Mouse (Mus musculus): ENCODE measurements around the gene Gtf3c5.

Gene Gtf3c5

GRCm38 (mm10) chr2:28585730-28586129 is 2.2 kb upstream of the Gtf3c5 start:
- in situ Hi-C loops (cut with MboI; ENCODE audit: low pct_unique_long_range_greater_than_20kb in 1 of 2, low sequenced_read_pairs in 2 of 2, unreplicated experiment in 1 of 2): no loop called here

- in situ Hi-C loops (cut with MboI; ENCODE audit: low pct_unique_long_range_greater_than_20kb in 1 of 2, low sequenced_read_pairs in 2 of 2, unreplicated experiment in 1 of 2): no loop called here
Measured at GRCm38 (mm10) chr2:28585043-28585571, 1.6 kb upstream of the Gtf3c5 start.

- in situ Hi-C loops (cut with MboI; ENCODE audit: low pct_unique_long_range_greater_than_20kb in 1 of 2, low sequenced_read_pairs in 2 of 2, unreplicated experiment in 1 of 2): no loop called here
Measured at GRCm38 (mm10) chr2:28582647-28583353, 751 bp downstream of the Gtf3c5 start.

- in situ Hi-C loops (cut with MboI; ENCODE audit: low pct_unique_long_range_greater_than_20kb in 1 of 2, low sequenced_read_pairs in 2 of 2, unreplicated experiment in 1 of 2): no loop called here
Measured at GRCm38 (mm10) chr2:28578003-28578402, 5.5 kb downstream of the Gtf3c5 start.

GRCm38 (mm10) chr2:28576815-28577214 is 6.7 kb downstream of the Gtf3c5 start:
- in situ Hi-C loops (cut with MboI; ENCODE audit: low pct_unique_long_range_greater_than_20kb in 1 of 2, low sequenced_read_pairs in 2 of 2, unreplicated experiment in 1 of 2): no loop called here

GRCm38 (mm10) chr2:28575341-28575740 is 8.2 kb downstream of the Gtf3c5 start:
- in situ Hi-C loops (cut with MboI; ENCODE audit: low pct_unique_long_range_greater_than_20kb in 1 of 2, low sequenced_read_pairs in 2 of 2, unreplicated experiment in 1 of 2): no loop called here

GRCm38 (mm10) chr2:28569903-28570302 is 13.6 kb downstream of the Gtf3c5 start:
- in situ Hi-C loops (cut with MboI; ENCODE audit: low pct_unique_long_range_greater_than_20kb in 1 of 2, low sequenced_read_pairs in 2 of 2, unreplicated experiment in 1 of 2): loop anchor here in 1 of 2 experiments (25.0 kb wide), 1 partner anchor 358 kb away; no protein-coding TSS in a partner anchor

GRCm38 (mm10) chr2:28566545-28566944 is 17.0 kb downstream of the Gtf3c5 start:
- in situ Hi-C loops (cut with MboI; ENCODE audit: low pct_unique_long_range_greater_than_20kb in 1 of 2, low sequenced_read_pairs in 2 of 2, unreplicated experiment in 1 of 2): loop anchor here in 1 of 2 experiments (25.0 kb wide), 1 partner anchor 354 kb away; no protein-coding TSS in a partner anchor

GRCm38 (mm10) chr2:28564380-28564779 is 19.2 kb downstream of the Gtf3c5 start:
- in situ Hi-C loops (cut with MboI; ENCODE audit: low pct_unique_long_range_greater_than_20kb in 1 of 2, low sequenced_read_pairs in 2 of 2, unreplicated experiment in 1 of 2): loop anchor here in 1 of 2 experiments (25.0 kb wide), 1 partner anchor 352 kb away; no protein-coding TSS in a partner anchor

- in situ Hi-C loops (cut with MboI; ENCODE audit: low pct_unique_long_range_greater_than_20kb in 1 of 2, low sequenced_read_pairs in 2 of 2, unreplicated experiment in 1 of 2): loop anchor here in 1 of 2 experiments (25.0 kb wide), 1 partner anchor 352 kb away; no protein-coding TSS in a partner anchor
Measured at GRCm38 (mm10) chr2:28563830-28564229, 19.7 kb downstream of the Gtf3c5 start.

GRCm38 (mm10) chr2:28563303-28563702 is 20.2 kb downstream of the Gtf3c5 start, which contains the start of gene Cel:
TSS of gene Cel (minus strand) at chr2:28563403.
- in situ Hi-C loops (cut with MboI; ENCODE audit: low pct_unique_long_range_greater_than_20kb in 1 of 2, low sequenced_read_pairs in 2 of 2, unreplicated experiment in 1 of 2): loop anchor here in 1 of 2 experiments (25.0 kb wide), 1 partner anchor 351 kb away; no protein-coding TSS in a partner anchor

GRCm38 (mm10) chr2:28557452-28557851 is 26.1 kb downstream of the Gtf3c5 start:
- in situ Hi-C loops (cut with MboI; ENCODE audit: low pct_unique_long_range_greater_than_20kb in 1 of 2, low sequenced_read_pairs in 2 of 2, unreplicated experiment in 1 of 2): loop anchor here in 1 of 2 experiments (25.0 kb wide), 1 partner anchor 345 kb away; no protein-coding TSS in a partner anchor

GRCm38 (mm10) chr2:28552301-28552700 is 31.2 kb downstream of the Gtf3c5 start:
- in situ Hi-C loops (cut with MboI; ENCODE audit: low pct_unique_long_range_greater_than_20kb in 1 of 2, low sequenced_read_pairs in 2 of 2, unreplicated experiment in 1 of 2): loop anchor here (5.0 to 25.0 kb wide), 2 partner anchors 35 to 340 kb away; no protein-coding TSS in a partner anchor

GRCm38 (mm10) chr2:28549157-28549556 is 34.4 kb downstream of the Gtf3c5 start:
- in situ Hi-C loops (cut with MboI; ENCODE audit: low pct_unique_long_range_greater_than_20kb in 1 of 2, low sequenced_read_pairs in 2 of 2, unreplicated experiment in 1 of 2): no loop called here

- in situ Hi-C loops (cut with MboI; ENCODE audit: low pct_unique_long_range_greater_than_20kb in 1 of 2, low sequenced_read_pairs in 2 of 2, unreplicated experiment in 1 of 2): no loop called here
Measured at GRCm38 (mm10) chr2:28547237-28548172, 36.0 kb downstream of the Gtf3c5 start.

- in situ Hi-C loops (cut with MboI; ENCODE audit: low pct_unique_long_range_greater_than_20kb in 1 of 2, low sequenced_read_pairs in 2 of 2, unreplicated experiment in 1 of 2): no loop called here
Measured at GRCm38 (mm10) chr2:28546560-28546959, 37.0 kb downstream of the Gtf3c5 start.

- in situ Hi-C loops (cut with MboI; ENCODE audit: low pct_unique_long_range_greater_than_20kb in 1 of 2, low sequenced_read_pairs in 2 of 2, unreplicated experiment in 1 of 2): no loop called here
Measured at GRCm38 (mm10) chr2:28545976-28546375, 37.6 kb downstream of the Gtf3c5 start.

- in situ Hi-C loops (cut with MboI; ENCODE audit: low pct_unique_long_range_greater_than_20kb in 1 of 2, low sequenced_read_pairs in 2 of 2, unreplicated experiment in 1 of 2): no loop called here
Measured at GRCm38 (mm10) chr2:28543894-28544293, 39.7 kb downstream of the Gtf3c5 start.
